Mouse (Mus musculus): Measurements from ENCODE around the gene Zmynd15. TPM values are rescaled to one million over a fixed set of nuclear protein-coding genes. Genes with fewer than 3 reads are reported as not detected.

The Zmynd15 gene
- 1.8 TPM for total RNA-seq (2023)

GRCm38 (mm10) chr11:70458688-70459600 is at the start of gene Zmynd15:
TSS of gene Zmynd15 (plus strand) at chr11:70459433.

DNA sequence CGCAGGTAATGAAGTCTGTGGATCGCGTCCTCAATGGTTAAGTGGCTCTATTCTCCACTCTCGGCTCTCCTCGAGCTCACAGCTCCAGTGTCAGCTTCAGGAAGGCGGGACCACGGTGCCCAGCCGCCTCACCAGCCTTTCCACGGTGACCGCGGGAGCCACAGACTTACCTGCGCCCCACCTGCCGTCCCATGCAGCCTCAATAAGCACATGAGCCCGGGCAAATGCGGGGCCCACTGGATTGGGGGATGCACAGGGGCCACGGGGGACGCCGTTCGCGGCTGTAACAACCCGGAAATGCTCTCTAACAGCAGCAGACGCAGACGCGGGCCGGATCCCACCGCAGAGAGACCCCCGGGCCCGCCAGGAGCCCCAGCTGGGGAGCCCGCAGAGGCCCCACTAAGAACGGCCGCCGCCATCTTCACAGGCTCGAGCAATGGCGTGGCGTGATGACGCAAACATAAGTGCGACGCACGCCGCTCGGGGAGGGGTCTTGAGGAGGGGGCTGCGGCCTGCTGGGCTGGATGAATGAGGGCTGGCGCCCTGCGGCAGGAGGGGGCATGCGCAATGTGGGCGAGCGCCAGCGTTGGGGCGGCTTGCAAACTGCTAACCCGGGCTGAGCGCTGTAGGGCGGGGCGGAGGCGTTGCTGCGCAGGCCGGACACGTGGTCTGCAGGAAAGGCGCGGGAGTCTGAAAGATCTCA is 49.5 kb upstream of the Zmynd15 start, which contains the start of gene Pelp1:
Gene Pelp1 (minus strand): TSS at position 438 of the 703 bp plus-strand sequence.

GRCm38 (mm10) chr11:70432048-70432894 is 27.0 kb upstream of the Zmynd15 start, which contains the start of gene Arrb2:
TSS of gene Arrb2 (plus strand) at chr11:70432635.

DNA sequence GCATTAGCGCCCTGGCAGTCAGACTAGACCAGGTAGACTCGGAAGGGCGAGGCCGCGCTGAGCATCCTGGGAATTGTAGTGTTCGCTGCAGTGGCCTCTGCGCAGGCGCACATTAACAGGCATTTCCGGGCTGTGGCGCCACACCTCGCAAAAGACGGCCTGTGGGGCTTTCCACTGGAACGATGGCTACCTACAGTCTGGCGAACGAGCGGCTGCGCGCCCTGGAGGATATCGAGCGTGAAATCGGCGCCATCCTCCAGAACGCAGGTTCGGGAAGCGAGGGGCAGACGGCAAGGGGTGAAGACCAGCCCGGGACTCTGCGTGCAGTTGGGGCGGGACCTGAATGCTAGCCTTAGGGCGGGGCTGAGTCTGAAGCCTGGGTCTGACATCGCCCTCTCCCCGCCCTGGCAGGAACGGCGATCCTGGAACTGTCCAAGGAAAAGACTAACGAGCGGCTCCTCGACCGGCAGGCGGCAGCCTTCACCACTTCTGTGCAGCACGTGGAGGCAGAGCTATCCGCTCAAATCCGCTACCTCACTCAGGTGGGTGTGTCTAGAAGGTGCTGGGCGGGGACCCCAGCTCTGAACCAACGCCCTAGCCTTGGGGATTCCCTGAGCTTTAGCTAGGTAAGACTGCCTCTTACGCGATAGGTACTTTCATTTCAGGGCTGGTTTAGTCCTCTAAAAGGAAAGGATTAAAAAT is 7.3 kb upstream of the Zmynd15 start, which contains the start of gene Med11:
Gene Med11 (plus strand): TSS at position 123 of the 702 bp plus-strand sequence.

GRCm38 (mm10) chr11:70459601-70460101 is 418 bp downstream of the Zmynd15 start, which contains the start of gene Cxcl16:
TSS of gene Cxcl16 (minus strand) at chr11:70459984.

GRCm38 (mm10) chr11:70504970-70505369 is 45.7 kb downstream of the Zmynd15 start, which contains the start of gene Tm4sf5:
TSS of gene Tm4sf5 (plus strand) at chr11:70505244.

DNA sequence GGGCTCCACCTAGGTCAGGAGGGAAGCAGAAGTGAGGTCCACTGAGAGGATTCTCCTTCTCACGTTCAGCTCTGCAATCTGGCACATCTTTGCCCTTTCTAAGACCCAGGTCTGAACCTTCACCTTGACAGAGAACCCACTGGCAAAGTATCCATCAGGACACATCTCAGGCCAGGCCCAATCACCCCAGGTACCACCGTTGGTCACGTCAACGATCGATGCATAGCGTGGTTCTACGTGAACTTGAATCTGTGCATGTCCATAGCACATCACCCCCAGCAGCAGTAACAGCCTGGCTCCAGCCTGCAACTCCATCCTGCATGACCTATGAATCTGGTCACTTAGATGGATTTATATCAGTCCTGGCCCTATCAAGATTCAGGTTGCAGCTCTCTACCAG is 55.1 kb downstream of the Zmynd15 start, which contains the start of gene Vmo1:
Gene Vmo1 (minus strand): TSS at position 329 of the 400 bp plus-strand sequence.

Other genes with a start within 250 kb of the Zmynd15 start
- gene Slc16a11, start 246.7 kb upstream of the Zmynd15 start, total RNA-seq (2023), result not detected
- gene Slc16a13, start 238.4 kb upstream of the Zmynd15 start, total RNA-seq (2023), result 2.5 TPM
- 0.15 TPM for gene Bcl6b, start 229.6 kb upstream of the Zmynd15 start, total RNA-seq (2023)
- 60.8 TPM for gene 0610010K14Rik, start 221.5 kb upstream of the Zmynd15 start, total RNA-seq (2023)
- gene Gm21988, start 219.6 kb upstream of the Zmynd15 start, total RNA-seq (2023), result 4.4 TPM
- gene Rnasek, start 219.6 kb upstream of the Zmynd15 start, total RNA-seq (2023), result 59.2 TPM
- not detected for gene Alox12, start 204.1 kb upstream of the Zmynd15 start, total RNA-seq (2023)
- not detected for gene Alox12e, start 136.8 kb upstream of the Zmynd15 start, total RNA-seq (2023)
- 0.77 TPM for gene Alox15, start 107.4 kb upstream of the Zmynd15 start, total RNA-seq (2023)
- gene Pelp1, start 49.4 kb upstream of the Zmynd15 start, total RNA-seq (2023), result 26.8 TPM
- gene Arrb2, start 26.8 kb upstream of the Zmynd15 start, total RNA-seq (2023), result 289 TPM
- 27.4 TPM for gene Med11, start 7.5 kb upstream of the Zmynd15 start, total RNA-seq (2023)
- 2.5 TPM for gene Cxcl16, start 551 bp downstream of the Zmynd15 start, total RNA-seq (2023)
- not detected for gene Tm4sf5, start 45.8 kb downstream of the Zmynd15 start, total RNA-seq (2023)
- not detected for gene Vmo1, start 55.2 kb downstream of the Zmynd15 start, total RNA-seq (2023)
- not detected for gene Gltpd2, start 59.8 kb downstream of the Zmynd15 start, total RNA-seq (2023)
- 123 TPM for gene Psmb6, start 65.9 kb downstream of the Zmynd15 start, total RNA-seq (2023)
- gene Gm40193, start 73.5 kb downstream of the Zmynd15 start, total RNA-seq (2023), result not detected
- gene Pld2, start 80.6 kb downstream of the Zmynd15 start, total RNA-seq (2023), result 3.7 TPM
- gene Mink1, start 103.4 kb downstream of the Zmynd15 start, total RNA-seq (2023), result 159 TPM
- gene 4930544D05Rik, start 156.4 kb downstream of the Zmynd15 start, total RNA-seq (2023), result 0.95 TPM
- gene Chrne, start 159.8 kb downstream of the Zmynd15 start, total RNA-seq (2023), result 1.5 TPM
- gene Gp1ba, start 179.7 kb downstream of the Zmynd15 start, total RNA-seq (2023), result not detected
- gene Rnf167, start 187.8 kb downstream of the Zmynd15 start, total RNA-seq (2023), result 242 TPM
- gene Slc25a11, start 188.0 kb downstream of the Zmynd15 start, total RNA-seq (2023), result 53.9 TPM
- 1,382 TPM for gene Pfn1, start 195.2 kb downstream of the Zmynd15 start, total RNA-seq (2023)
- 22.7 TPM for gene Eno3, start 197.8 kb downstream of the Zmynd15 start, total RNA-seq (2023)
- 34.6 TPM for gene Spag7, start 210.0 kb downstream of the Zmynd15 start, total RNA-seq (2023)
- gene Camta2, start 228.7 kb downstream of the Zmynd15 start, total RNA-seq (2023), result 45.5 TPM
- not detected for gene Inca1, start 240.7 kb downstream of the Zmynd15 start, total RNA-seq (2023)
- gene Kif1c, start 241.1 kb downstream of the Zmynd15 start, total RNA-seq (2023), result 27.4 TPM